Mouse (Mus musculus): ENCODE measurements around the gene Cnn3. TPM values are rescaled to one million over a fixed set of nuclear protein-coding genes. Genes with fewer than 3 reads are reported as not detected.

Gene Cnn3
- polyA plus RNA-seq, 1 experiment from 2014 or later: 444 TPM

- H3K4me2 ChIP-seq (ENCODE audit: low read length): peak overlapping the region; percentile 88
- no peaks in the 10 kb centered on the region for H3K27me3 ChIP-seq (ENCODE audit: insufficient read depth, low read length)
- peak; percentile 57; the same call in 1 of the 2 replicates for TF ChIP-seq CTCF (IDR thresholded peaks at IDR 0.05; ENCODE audit: low read depth)
- H3K36me3 ChIP-seq (ENCODE audit: insufficient read depth, low read length): no peaks in the 10 kb centered on the region
- H3K27ac ChIP-seq: peak overlapping the region; percentile 99
- peaks cover 28% of the 10 kb centered on the region; the same call in 1 of the 2 replicates for H3K4me1 ChIP-seq (replicated peaks; ENCODE audit: insufficient read depth, low read length)
- H3K9ac ChIP-seq (ENCODE audit: low read depth, low read length): peak overlapping the region; percentile 89
- under 1% methylated on average over 82 of the region's 93 CpGs for WGBS
- peak; percentile 87 for DNase-seq (ENCODE audit: low spot score)
- ATAC-seq (replicated peaks; ENCODE audit: low FRiP score, low read depth): peak; percentile 73
- H3K4me3 ChIP-seq (replicated peaks; ENCODE audit: low read depth, low read length): peak overlapping the region; percentile 72
- no peaks in the 10 kb centered on the region for H3K9me3 ChIP-seq (replicated peaks; ENCODE audit: low read length)
These were observed 573 bp downstream of the Cnn3 start for GRCm38 (mm10) chr3:121426621-121427519.

DNA sequence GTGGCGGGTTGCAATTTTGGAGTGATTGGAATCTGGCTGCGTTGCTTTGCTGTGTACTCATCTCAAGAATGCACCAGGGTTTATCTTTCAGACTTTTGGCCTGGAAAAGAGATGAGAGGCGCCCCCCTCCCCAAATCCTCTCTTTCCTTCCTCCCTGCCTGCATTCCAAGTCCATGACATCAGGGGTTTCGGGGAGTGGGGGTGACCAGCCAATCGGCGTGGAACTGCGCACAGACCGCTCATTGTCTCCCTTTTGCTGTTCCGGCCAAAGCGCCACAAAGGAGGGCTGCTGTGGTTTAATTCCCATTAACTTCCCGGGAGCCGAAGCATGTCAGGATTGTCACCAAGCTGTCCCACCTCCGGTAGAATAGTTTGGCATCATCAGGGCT lies 1.2 kb downstream of the Cnn3 start:
- 1% methylated on average over 13 of the region's 13 CpGs for WGBS
- Histone ChIP-seq H3K27ac (peak overlapping the region; percentile 99), H3K27me3 (ENCODE audit: insufficient read depth, low read length) (no peaks in the 10 kb centered on the region), H3K9me3 (replicated peaks; ENCODE audit: low read length) (no peaks in the 10 kb centered on the region), H3K4me2 (ENCODE audit: low read length) (peak overlapping the region; percentile 88), H3K4me3 (replicated peaks; ENCODE audit: low read depth, low read length) (peak overlapping the region; percentile 72), H3K4me1 (replicated peaks; ENCODE audit: insufficient read depth, low read length) (peaks cover 32% of the 10 kb centered on the region; the same call in 1 of the 2 replicates), H3K36me3 (ENCODE audit: insufficient read depth, low read length) (no peaks in the 10 kb centered on the region), H3K9ac (ENCODE audit: low read depth, low read length) (peak overlapping the region; percentile 89)
- peak; percentile 35; the same call in 1 of the 2 replicates for ATAC-seq (replicated peaks; ENCODE audit: low FRiP score, low read depth)
- peak; percentile 91 for DNase-seq (ENCODE audit: low spot score)
- no peak for TF ChIP-seq CTCF (IDR thresholded peaks at IDR 0.05; ENCODE audit: low read depth)

- WGBS: 4% methylated on average over 8 of the region's 8 CpGs
- peak overlapping the region; percentile 72 for H3K4me3 ChIP-seq (replicated peaks; ENCODE audit: low read depth, low read length)
- H3K4me1 ChIP-seq (replicated peaks; ENCODE audit: insufficient read depth, low read length): peaks cover 35% of the 10 kb centered on the region; the same call in 1 of the 2 replicates
- no peaks in the 10 kb centered on the region for H3K27me3 ChIP-seq (ENCODE audit: insufficient read depth, low read length)
- no peak for ATAC-seq (replicated peaks; ENCODE audit: low FRiP score, low read depth)
- no peaks in the 10 kb centered on the region for H3K36me3 ChIP-seq (ENCODE audit: insufficient read depth, low read length)
- TF ChIP-seq CTCF (IDR thresholded peaks at IDR 0.05; ENCODE audit: low read depth): no peak
- peak overlapping the region; percentile 88 for H3K4me2 ChIP-seq (ENCODE audit: low read length)
- DNase-seq (ENCODE audit: low spot score): no peak
- no peaks in the 10 kb centered on the region for H3K9me3 ChIP-seq (replicated peaks; ENCODE audit: low read length)
- peak overlapping the region; percentile 99 for H3K27ac ChIP-seq
- peak overlapping the region; percentile 89 for H3K9ac ChIP-seq (ENCODE audit: low read depth, low read length)
These were observed 1.9 kb downstream of the Cnn3 start for GRCm38 (mm10) chr3:121428230-121428629.

DNA sequence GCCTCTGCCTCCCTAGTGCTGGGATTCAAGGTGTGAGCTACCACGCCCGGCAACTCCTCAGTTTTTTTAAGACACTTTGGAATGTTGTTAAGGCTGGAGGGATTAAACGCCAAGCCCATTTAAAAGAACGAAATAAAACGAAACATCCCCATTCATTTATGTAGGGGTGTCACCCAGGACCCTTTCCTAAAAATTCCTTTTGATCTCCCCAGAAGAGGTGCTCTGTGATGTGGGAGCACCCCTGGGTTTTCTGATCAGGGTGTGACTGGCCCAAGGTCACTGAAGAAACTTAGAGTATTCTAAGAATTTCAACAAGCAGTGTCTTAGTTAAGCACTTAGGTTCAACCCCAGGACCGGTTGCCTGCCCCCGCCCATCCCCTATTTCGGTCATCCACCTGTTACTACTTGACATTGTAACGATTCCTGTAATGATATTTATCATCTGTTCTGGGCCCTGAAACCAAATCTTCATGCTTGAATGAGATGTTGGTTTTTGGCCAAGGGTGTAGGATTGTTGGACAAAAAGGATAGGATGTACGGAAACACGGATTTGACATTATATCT lies 2.5 kb downstream of the Cnn3 start:
- no peak for TF ChIP-seq CTCF (IDR thresholded peaks at IDR 0.05; ENCODE audit: low read depth)
- WGBS: 31% methylated on average over 11 of the region's 11 CpGs
- H3K9ac ChIP-seq (ENCODE audit: low read depth, low read length): peak overlapping the region; percentile 89; the same call in 1 of the 2 replicates

GRCm38 (mm10) chr3:121429469-121429868 lies 3.2 kb downstream of the Cnn3 start:
- no peak overlapping the region for H3K4me3 ChIP-seq (replicated peaks; ENCODE audit: low read depth, low read length)
- DNase-seq (ENCODE audit: low spot score): no peak
- peak overlapping the region; percentile 88 for H3K4me2 ChIP-seq (ENCODE audit: low read length)
- 55% methylated on average over 3 of the region's 3 CpGs for WGBS
- H3K9me3 ChIP-seq (replicated peaks; ENCODE audit: low read length): no peaks in the 10 kb centered on the region
- peaks cover 47% of the 10 kb centered on the region for H3K4me1 ChIP-seq (replicated peaks; ENCODE audit: insufficient read depth, low read length)
- no peaks in the 10 kb centered on the region for H3K27me3 ChIP-seq (ENCODE audit: insufficient read depth, low read length)
- H3K27ac ChIP-seq: no peak overlapping the region
- H3K9ac ChIP-seq (ENCODE audit: low read depth, low read length): no peak overlapping the region
- TF ChIP-seq CTCF (IDR thresholded peaks at IDR 0.05; ENCODE audit: low read depth): no peak
- no peaks in the 10 kb centered on the region for H3K36me3 ChIP-seq (ENCODE audit: insufficient read depth, low read length)
- ATAC-seq (replicated peaks; ENCODE audit: low FRiP score, low read depth): no peak

More for the DNA sequence above, 2.5 kb downstream of the Cnn3 start:
- Histone ChIP-seq H3K4me3 (replicated peaks; ENCODE audit: low read depth, low read length) (peak overlapping the region; percentile 72), H3K4me1 (replicated peaks; ENCODE audit: insufficient read depth, low read length) (peaks cover 40% of the 10 kb centered on the region; the same call in 1 of the 2 replicates), H3K4me2 (ENCODE audit: low read length) (peak overlapping the region; percentile 88), H3K36me3 (ENCODE audit: insufficient read depth, low read length) (no peaks in the 10 kb centered on the region), H3K9me3 (replicated peaks; ENCODE audit: low read length) (no peaks in the 10 kb centered on the region), H3K27ac (0 out of 2 replicates have a peak overlapping the region, but pooled peaks have one; percentile 99), H3K27me3 (ENCODE audit: insufficient read depth, low read length) (no peaks in the 10 kb centered on the region)
- ATAC-seq (replicated peaks; ENCODE audit: low FRiP score, low read depth) (no peak), DNase-seq (ENCODE audit: low spot score) (no peak)

- no peak for ATAC-seq (replicated peaks; ENCODE audit: low FRiP score, low read depth)
- Histone ChIP-seq H3K27me3 (ENCODE audit: insufficient read depth, low read length) (no peaks in the 10 kb centered on the region), H3K4me2 (ENCODE audit: low read length) (peak overlapping the region; percentile 88; the same call in 1 of the 2 replicates), H3K4me1 (replicated peaks; ENCODE audit: insufficient read depth, low read length) (peaks cover 56% of the 10 kb centered on the region), H3K9ac (ENCODE audit: low read depth, low read length) (no peak overlapping the region), H3K27ac (no peak overlapping the region), H3K9me3 (replicated peaks; ENCODE audit: low read length) (no peaks in the 10 kb centered on the region), H3K36me3 (ENCODE audit: insufficient read depth, low read length) (no peaks in the 10 kb centered on the region), H3K4me3 (replicated peaks; ENCODE audit: low read depth, low read length) (no peak overlapping the region)
- TF ChIP-seq CTCF (IDR thresholded peaks at IDR 0.05; ENCODE audit: low read depth): no peak
- WGBS: 47% methylated on average over 7 of the region's 7 CpGs
- DNase-seq (ENCODE audit: low spot score): no peak
These were observed 4.1 kb downstream of the Cnn3 start for GRCm38 (mm10) chr3:121430289-121430936.
